In the genomic region with DNA sequence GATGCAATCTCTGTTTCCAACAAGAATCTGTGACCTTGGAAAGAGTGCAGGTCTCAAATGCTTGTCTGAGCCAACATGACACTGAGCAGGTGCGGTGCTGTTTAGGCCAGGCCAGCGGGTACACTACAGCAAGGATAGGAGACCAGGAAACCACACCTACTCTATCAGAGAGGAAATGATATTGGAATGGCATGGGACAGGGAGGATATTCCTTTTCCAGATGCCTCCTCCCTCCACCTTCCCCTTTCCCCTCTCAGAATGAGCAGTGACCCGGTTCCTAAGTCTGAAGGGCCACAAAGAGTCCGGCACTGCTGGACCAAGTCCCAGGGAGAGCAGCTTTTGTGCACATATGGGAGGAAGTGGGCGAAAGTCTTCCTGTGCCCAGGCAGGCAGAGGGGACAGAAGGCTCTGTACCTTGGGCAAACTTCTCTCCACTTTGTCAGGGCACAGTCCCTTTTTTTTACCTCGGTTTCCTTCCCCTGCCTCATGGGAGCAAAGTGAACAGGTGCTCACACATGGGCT, we compare ENCODE assay signal across 10 mouse cellular contexts. TPM values are rescaled to one million over a fixed set of nuclear protein-coding genes. Genes with fewer than 3 reads are reported as not detected.
DNase-seq lines count a peak whose midpoint lies in the region; ATAC-seq and TF ChIP-seq lines count a peak whose summit lies in the region.
"Had no signal": no experiment of that assay in that cellular context is flagged by ENCODE, and none has a peak within 500 bp of the region (broad histone marks: within the 10 kb centered on the region; RNA-seq: fewer than 3 reads in every experiment).

No protein-coding gene starts in this region.

- H3K9ac ChIP-seq in embryonic facial prominence, embryonic 13.5 days: peak overlapping the region; percentile 59; the same call in 1 of the 2 replicates
- H3K9ac ChIP-seq in midbrain, postnatal 0 days (replicated peaks; ENCODE audit: low read length, poor library complexity, severe bottlenecking): no peak overlapping the region

- peaks cover 47% of the 10 kb centered on the region for H3K27me3 ChIP-seq in embryonic facial prominence, embryonic 13.5 days
- peaks cover 37% of the 10 kb centered on the region for H3K27me3 ChIP-seq in hindbrain, embryonic 10.5 days (ENCODE audit: insufficient read depth, poor library complexity, severe bottlenecking)
- no peaks in the 10 kb centered on the region for H3K27me3 ChIP-seq in midbrain, postnatal 0 days (ENCODE audit: insufficient read depth, low read length)

- DNase-seq in left cerebral cortex, adult 2 months (ENCODE audit: extremely low spot score in 1 of 2, low spot score in 2 of 2): peak in 1 of 2 experiments; percentile 34
- DNase-seq in left cerebral cortex, adult 11 months (ENCODE audit: low spot score): no peak
- DNase-seq in hindbrain, embryonic 10.5 days (ENCODE audit: low spot score): no peak
- no peak for DNase-seq in midbrain, postnatal 0 days (ENCODE audit: low spot score)
- DNase-seq in urinary bladder, postnatal 25 days (ENCODE audit: low spot score): no peak
- DNase-seq in kidney, adult 11 months: no peak
- no peak for DNase-seq in right cerebral cortex, postnatal 4 days

- no peak for TF ChIP-seq CTCF in left cerebral cortex, adult 2 months (IDR thresholded peaks at IDR 0.05)
- no peak for TF ChIP-seq CTCF in midbrain, postnatal 0 days (IDR thresholded peaks at IDR 0.05)

- H3K4me3 ChIP-seq in left cerebral cortex, adult 2 months: no peak overlapping the region
- peak overlapping the region; percentile 38; the same call in 1 of the 2 replicates for H3K4me3 ChIP-seq in embryonic facial prominence, embryonic 13.5 days
- peak overlapping the region; percentile 56; the same call in 1 of the 2 replicates for H3K4me3 ChIP-seq in hindbrain, embryonic 10.5 days
- H3K4me3 ChIP-seq in midbrain, postnatal 0 days (ENCODE audit: low read depth, low read length): no peak overlapping the region

- no peaks in the 10 kb centered on the region for H3K36me3 ChIP-seq in embryonic facial prominence, embryonic 13.5 days
- no peaks in the 10 kb centered on the region for H3K36me3 ChIP-seq in hindbrain, embryonic 10.5 days
- no peaks in the 10 kb centered on the region for H3K36me3 ChIP-seq in midbrain, postnatal 0 days (ENCODE audit: insufficient read depth, low read length)

- intact Hi-C loops in left cerebral cortex, adult 2 months (cut with DNase I): loop anchor here (2.0 to 5.0 kb wide), 2 partner anchors 57 to 154 kb away; no protein-coding TSS in a partner anchor

- H3K4me2 ChIP-seq in embryonic facial prominence, embryonic 13.5 days: peak overlapping the region; percentile 65; the same call in 1 of the 2 replicates
- peak overlapping the region; percentile 53 for H3K4me2 ChIP-seq in midbrain, postnatal 0 days (ENCODE audit: low read depth, low read length, poor library complexity, severe bottlenecking)

- no peaks in the 10 kb centered on the region for H3K9me3 ChIP-seq in embryonic facial prominence, embryonic 13.5 days
- H3K9me3 ChIP-seq in hindbrain, embryonic 10.5 days: no peaks in the 10 kb centered on the region
- no peaks in the 10 kb centered on the region for H3K9me3 ChIP-seq in midbrain, postnatal 0 days (ENCODE audit: low read length)

- H3K4me1 ChIP-seq in embryonic facial prominence, embryonic 13.5 days: peaks cover 9% of the 10 kb centered on the region
- peaks cover 13% of the 10 kb centered on the region for H3K4me1 ChIP-seq in hindbrain, embryonic 10.5 days (replicated peaks)
- H3K4me1 ChIP-seq in midbrain, postnatal 0 days (ENCODE audit: insufficient read depth, low read length): no peaks in the 10 kb centered on the region; the same call in 1 of the 2 replicates

- ATAC-seq in embryonic facial prominence, embryonic 13.5 days (ENCODE audit: insufficient number of reproducible peaks, insufficient read depth, low FRiP score, low TSS enrichment, low read depth): no peak
- ATAC-seq in midbrain, postnatal 0 days (ENCODE audit: low FRiP score): no peak

- peak overlapping the region; percentile 79 for H3K27ac ChIP-seq in left cerebral cortex, adult 2 months
- H3K27ac ChIP-seq in embryonic facial prominence, embryonic 13.5 days: no peak overlapping the region
- H3K27ac ChIP-seq in hindbrain, embryonic 10.5 days: peak overlapping the region; percentile 70; the same call in 1 of the 2 replicates
- no peak overlapping the region for H3K27ac ChIP-seq in midbrain, postnatal 0 days (ENCODE audit: low read depth, low read length)

- 62% methylated on average over 6 of the region's 6 CpGs for WGBS in embryonic facial prominence, embryonic 13.5 days
- WGBS in hindbrain, embryonic 10.5 days: 67% methylated on average over 6 of the region's 6 CpGs
- 69% methylated on average over 6 of the region's 6 CpGs for WGBS in midbrain, postnatal 0 days

RNA-seq across cellular contexts. Expression of a gene that starts 4.9 kb away (rescaled TPM):
- total RNA-seq in left cerebral cortex, adult 2 months (2021): 10 to 100 TPM; 46.5 to 62.8 TPM
- 1.0 and 2.4 TPM in 2 replicates for polyA plus RNA-seq in embryonic facial prominence, embryonic 13.5 days (2015; fragmentation: Nextera tagmentation; extraction: Ambion mirVana)
- 0.07 TPM in 1 of 2 replicates, not detected in the other for polyA plus RNA-seq in hindbrain, embryonic 10.5 days (2016; fragmentation: Nextera tagmentation; extraction: Ambion mirVana)
- 5.8 and 10.0 TPM in 2 replicates for total RNA-seq in midbrain, postnatal 0 days (2014; rRNA removed)
- 10.1 and 10.3 TPM in 2 replicates for polyA plus RNA-seq in midbrain, postnatal 0 days (2015; fragmentation: Nextera tagmentation; extraction: Ambion mirVana)
- total RNA-seq: gastrocnemius, postnatal 14 days had no signal
- polyA plus RNA-seq: thymus, postnatal 0 days had no signal

Comparison
In these comparisons a context has a peak if more than half of its experiments do, and no peak if none do; other contexts are left out.
1. H3K27ac ChIP-seq: peak in left cerebral cortex, adult 2 months (single experiment) and hindbrain, embryonic 10.5 days (single experiment); none in embryonic facial prominence, embryonic 13.5 days (single experiment) and midbrain, postnatal 0 days (single experiment).
2. H3K4me3 ChIP-seq: peak in embryonic facial prominence, embryonic 13.5 days (single experiment) and hindbrain, embryonic 10.5 days (single experiment); none in left cerebral cortex, adult 2 months (single experiment) and midbrain, postnatal 0 days (single experiment).